Mouse (Mus musculus) A20 (cell line): ENCODE measurements around the gene Prkcz.
A peak's percentile ranks its signal among the peaks of the same experiment; 100 is the strongest.

Experiments used
- DNase-seq: peaks from one replicate; pipeline ENCODE4 v3.0.0-alpha.2; 2011; ENCODE audit warnings: low read depth, low spot score

Gene Prkcz

GRCm38 (mm10) chr4:155361303-155361791, at the start of gene Prkcz:
Gene Prkcz, minus strand, starts transcription at chr4:155361361.
- peak; percentile 92 for DNase-seq

- peak; percentile 96 for DNase-seq
Measured at GRCm38 (mm10) chr4:155409058-155409776, 48.1 kb upstream of the Prkcz start, which contains the start of gene Cfap74. Gene Cfap74, plus strand, starts transcription at chr4:155409190.

- DNase-seq, result no peak
Measured at GRCm38 (mm10) chr4:155408695-155409057, 47.5 kb upstream of the Prkcz start.

- no peak for DNase-seq
Measured at GRCm38 (mm10) chr4:155402489-155402888, 41.3 kb upstream of the Prkcz start.

- no peak for DNase-seq
Measured at GRCm38 (mm10) chr4:155401121-155401520, 40.0 kb upstream of the Prkcz start.

GRCm38 (mm10) chr4:155398222-155398540, 37.0 kb upstream of the Prkcz start:
- DNase-seq, result no peak

- no peak for DNase-seq
Measured at GRCm38 (mm10) chr4:155397511-155398221, 36.5 kb upstream of the Prkcz start, which contains the start of gene Gabrd. Gene Gabrd, minus strand, starts transcription at chr4:155398112.

GRCm38 (mm10) chr4:155396751-155397150, 35.6 kb upstream of the Prkcz start:
- DNase-seq, result no peak

- DNase-seq, result no peak
Measured at GRCm38 (mm10) chr4:155395471-155395870, 34.3 kb upstream of the Prkcz start.

GRCm38 (mm10) chr4:155387166-155387565, 26.0 kb upstream of the Prkcz start:
- DNase-seq, result no peak

- no peak for DNase-seq
Measured at GRCm38 (mm10) chr4:155383326-155383725, 22.2 kb upstream of the Prkcz start.

- DNase-seq, result no peak
Measured at GRCm38 (mm10) chr4:155382752-155383151, 21.6 kb upstream of the Prkcz start.

GRCm38 (mm10) chr4:155381974-155382373, 20.8 kb upstream of the Prkcz start:
- DNase-seq, result no peak

GRCm38 (mm10) chr4:155371797-155372735, 10.9 kb upstream of the Prkcz start:
- no peak for DNase-seq

GRCm38 (mm10) chr4:155370737-155371715, 9.9 kb upstream of the Prkcz start:
- DNase-seq, result no peak

- peak; percentile 59 for DNase-seq
Measured at GRCm38 (mm10) chr4:155368684-155369083, 7.5 kb upstream of the Prkcz start.

GRCm38 (mm10) chr4:155367739-155368138, 6.6 kb upstream of the Prkcz start:
- DNase-seq, result peak; percentile 75

- DNase-seq, result no peak
Measured at GRCm38 (mm10) chr4:155366784-155367183, 5.6 kb upstream of the Prkcz start.

GRCm38 (mm10) chr4:155362443-155362842, 1.3 kb upstream of the Prkcz start:
- peak; percentile 20 for DNase-seq

- peak; percentile 70 for DNase-seq
Measured at GRCm38 (mm10) chr4:155360856-155361255, 305 bp downstream of the Prkcz start.
